Mouse (Mus musculus) small intestine, adult 2 months (tissue): ENCODE results near the gene Slc9a9.

Experiments
- CTCF ChIP-seq: fragments of 200-500 bp; IDR thresholded peaks from 2 replicates; pipeline ENCODE4 v1.5.1; 2012; ENCODE audit warnings: low read depth, mild to moderate bottlenecking, control low read depth, inconsistent platforms, low read length, moderate library complexity, mixed read lengths; ENCODE audit not compliant: insufficient replicate concordance, insufficient read length; ENCODE audit errors: extremely low read depth
- POLR2A ChIP-seq: fragments of 200-500 bp; IDR thresholded peaks from 2 replicates; pipeline ENCODE4 v1.6.1; 2012; ENCODE audit warnings: low read depth, mild to moderate bottlenecking, control low read depth, inconsistent platforms, low read length, moderate library complexity

DNA sequence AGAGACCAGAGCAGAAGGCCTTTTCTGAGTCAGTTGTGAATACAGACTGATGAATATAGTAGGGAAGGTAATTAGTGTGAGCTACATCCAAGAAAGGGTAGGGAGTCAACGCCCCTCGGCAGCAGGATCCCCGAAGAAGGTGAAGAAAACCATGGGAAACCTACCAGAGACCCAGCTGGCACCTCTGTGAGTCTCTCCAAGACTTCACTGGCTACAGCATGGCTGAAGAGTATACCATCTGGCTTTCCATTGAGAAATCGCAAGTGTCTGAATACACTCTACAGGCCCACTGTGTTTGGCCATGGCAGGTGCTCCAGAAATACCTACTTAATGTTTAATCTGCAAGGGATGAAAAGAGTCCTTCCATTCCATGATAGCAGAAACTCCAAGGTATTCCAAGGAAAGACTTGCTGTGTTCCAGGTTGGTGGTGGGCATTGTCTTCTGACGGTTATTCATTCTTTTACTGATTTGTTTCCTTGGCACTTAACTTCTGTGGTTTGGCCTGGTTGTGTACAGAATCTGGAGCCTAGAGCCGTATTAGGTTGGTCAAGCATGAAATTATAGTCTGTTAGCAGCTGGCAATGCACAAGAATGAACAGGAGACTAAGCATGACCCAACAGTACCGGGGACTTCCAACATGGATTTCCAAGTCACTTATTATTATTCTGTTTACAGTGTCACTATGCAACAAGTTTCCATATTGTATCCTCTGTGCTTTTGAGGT lies 491.0 kb downstream of the Slc9a9 start:
- TF ChIP-seq POLR2A (no peak), CTCF (no peak)
